Mouse (Mus musculus) limb, embryonic 12.5 days (tissue): Measurements from ENCODE around the gene Gm10181. TPM values are rescaled to one million over a fixed set of nuclear protein-coding genes. Genes with fewer than 3 reads are reported as not detected.

Experiments used
- ATAC-seq: fragments of 200-750 bp; cut with Nextera tagmentation; 2 replicates; pipeline ENCODE4 v1.8.0; 2017; ENCODE audit warnings: low read depth, moderate TSS enrichment; ENCODE audit not compliant: insufficient number of reproducible peaks, insufficient read depth, low FRiP score, low TSS enrichment
- H3K27ac ChIP-seq: fragments of 300-500 bp; sonication (generic); 2 replicates; pipeline ENCODE4 v1.5.1; 2016; ENCODE audit warnings: mild to moderate bottlenecking, moderate library complexity
- H3K27me3 ChIP-seq: fragments of 300-500 bp; sonication (generic); 2 replicates; pipeline ENCODE4 v1.6.1; 2016; ENCODE audit warnings: mild to moderate bottlenecking, moderate library complexity
- H3K36me3 ChIP-seq: fragments of 300-500 bp; sonication (generic); 2 replicates; pipeline ENCODE4 v1.6.1; 2016; ENCODE audit warnings: mild to moderate bottlenecking, moderate library complexity
- H3K4me1 ChIP-seq: fragments of 300-500 bp; sonication (generic); replicated peaks from 2 replicates; pipeline ENCODE4 v1.6.1; 2016
- H3K4me2 ChIP-seq: fragments of 300-500 bp; sonication (generic); 2 replicates; pipeline ENCODE4 v1.6.1; 2016; ENCODE audit warnings: mild to moderate bottlenecking, moderate library complexity
- H3K4me3 ChIP-seq: fragments of 300-500 bp; sonication (generic); replicated peaks from 2 replicates; pipeline ENCODE4 v1.5.1; 2016; ENCODE audit warnings: mild to moderate bottlenecking
- H3K9ac ChIP-seq: fragments of 300-500 bp; sonication (generic); replicated peaks from 2 replicates; pipeline ENCODE4 v1.6.1; 2016; ENCODE audit warnings: mild to moderate bottlenecking, moderate library complexity
- H3K9me3 ChIP-seq: fragments of 300-500 bp; sonication (generic); 2 replicates; pipeline ENCODE4 v1.6.1; 2016; ENCODE audit warnings: mild to moderate bottlenecking, moderate library complexity
- WGBS: fragments of 180-500 bp; shearing (Covaris S2); methylation state at CpG from one replicate; pipeline ENCODE4 v1.1.7; 2016; 5-methylcytosine and 5-hydroxymethylcytosine counted together
- polyA plus RNA-seq: library from polyadenylated mRNA; unstranded; fragments of >200 nt; fragmentation: Nextera tagmentation; extraction: Ambion mirVana; gene quantifications from 2 replicates; pipeline ENCODE4 v1.2.1, GENCODE M21; 2016

The Gm10181 gene
- polyA plus RNA-seq: not detected in 2 replicates

GRCm38 (mm10) chr9:25089122-25089521 lies at the start of gene Gm10181:
TSS of gene Gm10181 (plus strand) at chr9:25089422.
- H3K4me1 ChIP-seq: peaks cover 12% of the 10 kb centered on the region
- no peaks in the 10 kb centered on the region for H3K9me3 ChIP-seq
- 0 out of 2 replicates have a peak, but pooled peaks cover 5% of the 10 kb centered on the region for H3K27me3 ChIP-seq
- H3K4me3 ChIP-seq: no peak within 1 kb of the TSS
- H3K27ac ChIP-seq: no peak within 1 kb of the TSS
- WGBS: 82% methylated on average over 2 of the region's 2 CpGs
- no peak within 1 kb of the TSS for H3K9ac ChIP-seq
- no peaks in the 10 kb centered on the region for H3K36me3 ChIP-seq
- no peak for ATAC-seq
- no peak within 1 kb of the TSS for H3K4me2 ChIP-seq

- H3K9me3 ChIP-seq: no peaks in the 10 kb centered on the region
- no peaks in the 10 kb centered on the region for H3K36me3 ChIP-seq
- H3K4me1 ChIP-seq: 0 out of 2 replicates have a peak, but pooled peaks cover 4% of the 10 kb centered on the region
- WGBS: 23% methylated on average over 6 of the region's 6 CpGs
- ATAC-seq: no peak
- no peak overlapping the region for H3K4me3 ChIP-seq
- no peak overlapping the region for H3K9ac ChIP-seq
- H3K27ac ChIP-seq: no peak overlapping the region
- peaks cover 17% of the 10 kb centered on the region for H3K27me3 ChIP-seq
- no peak overlapping the region for H3K4me2 ChIP-seq
These were observed 47.6 kb upstream of the Gm10181 start for GRCm38 (mm10) chr9:25041665-25042064.

- H3K36me3 ChIP-seq: no peaks in the 10 kb centered on the region
- WGBS: 52% methylated on average over 15 of the region's 15 CpGs
- no peak for ATAC-seq
These were observed 46.8 kb upstream of the Gm10181 start for GRCm38 (mm10) chr9:25042162-25043111.

GRCm38 (mm10) chr9:25044325-25044724 lies 44.9 kb upstream of the Gm10181 start:
- Histone ChIP-seq H3K4me2 (no peak overlapping the region), H3K36me3 (no peaks in the 10 kb centered on the region), H3K9ac (no peak overlapping the region), H3K9me3 (no peaks in the 10 kb centered on the region), H3K4me3 (no peak overlapping the region), H3K27ac (no peak overlapping the region), H3K27me3 (peaks cover 14% of the 10 kb centered on the region), H3K4me1 (0 out of 2 replicates have a peak, but pooled peaks cover 8% of the 10 kb centered on the region)
- WGBS: 92% methylated on average over 3 of the region's 3 CpGs
- ATAC-seq: no peak

More at GRCm38 (mm10) chr9:25042162-25043111, 46.8 kb upstream of the Gm10181 start:
- H3K4me3 ChIP-seq: no peak overlapping the region
- peaks cover 17% of the 10 kb centered on the region for H3K27me3 ChIP-seq
- no peaks in the 10 kb centered on the region for H3K9me3 ChIP-seq
- no peak overlapping the region for H3K27ac ChIP-seq
- no peak overlapping the region for H3K4me2 ChIP-seq
- H3K4me1 ChIP-seq: 0 out of 2 replicates have a peak, but pooled peaks cover 4% of the 10 kb centered on the region
- no peak overlapping the region for H3K9ac ChIP-seq

- Histone ChIP-seq H3K27me3 (peaks cover 2% of the 10 kb centered on the region; the same call in 1 of the 2 replicates), H3K9ac (no peak overlapping the region), H3K27ac (no peak overlapping the region), H3K4me1 (0 out of 2 replicates have a peak, but pooled peaks cover 3% of the 10 kb centered on the region), H3K9me3 (no peaks in the 10 kb centered on the region), H3K4me3 (no peak overlapping the region), H3K4me2 (no peak overlapping the region), H3K36me3 (no peaks in the 10 kb centered on the region)
- no peak for ATAC-seq
- 29% methylated on average over 2 of the region's 2 CpGs for WGBS
These were observed 40.9 kb upstream of the Gm10181 start for GRCm38 (mm10) chr9:25048289-25048688.

- H3K9me3 ChIP-seq: no peaks in the 10 kb centered on the region
- no peak overlapping the region for H3K4me3 ChIP-seq
- WGBS: 69% methylated on average over 2 of the region's 2 CpGs
- H3K27me3 ChIP-seq: peaks cover 2% of the 10 kb centered on the region; the same call in 1 of the 2 replicates
- H3K36me3 ChIP-seq: no peaks in the 10 kb centered on the region
- no peak for ATAC-seq
- H3K4me2 ChIP-seq: no peak overlapping the region
- no peak overlapping the region for H3K9ac ChIP-seq
- H3K27ac ChIP-seq: no peak overlapping the region
- 0 out of 2 replicates have a peak, but pooled peaks cover 3% of the 10 kb centered on the region for H3K4me1 ChIP-seq
These were observed 40.3 kb upstream of the Gm10181 start for GRCm38 (mm10) chr9:25048940-25049339.

- Histone ChIP-seq H3K27me3 (peaks cover 2% of the 10 kb centered on the region; the same call in 1 of the 2 replicates), H3K27ac (no peak overlapping the region), H3K4me1 (0 out of 2 replicates have a peak, but pooled peaks cover 3% of the 10 kb centered on the region), H3K4me2 (no peak overlapping the region), H3K4me3 (no peak overlapping the region), H3K9me3 (no peaks in the 10 kb centered on the region), H3K9ac (no peak overlapping the region), H3K36me3 (no peaks in the 10 kb centered on the region)
- no peak for ATAC-seq
- 67% methylated on average over 4 of the region's 4 CpGs for WGBS
These were observed 37.3 kb upstream of the Gm10181 start for GRCm38 (mm10) chr9:25051901-25052300.

GRCm38 (mm10) chr9:25055650-25056376 lies 33.4 kb upstream of the Gm10181 start:
- no peak for ATAC-seq
- no peaks in the 10 kb centered on the region for H3K36me3 ChIP-seq
- peaks cover under 1% of the 10 kb centered on the region; the same call in 1 of the 2 replicates for H3K27me3 ChIP-seq
- H3K4me3 ChIP-seq: no peak overlapping the region
- no peaks in the 10 kb centered on the region for H3K4me1 ChIP-seq
- H3K27ac ChIP-seq: no peak overlapping the region
- no peak overlapping the region for H3K4me2 ChIP-seq
- H3K9ac ChIP-seq: no peak overlapping the region
- no peaks in the 10 kb centered on the region for H3K9me3 ChIP-seq

- Histone ChIP-seq H3K36me3 (no peaks in the 10 kb centered on the region), H3K4me3 (no peak overlapping the region), H3K9me3 (no peaks in the 10 kb centered on the region), H3K4me2 (no peak overlapping the region), H3K9ac (no peak overlapping the region), H3K4me1 (no peaks in the 10 kb centered on the region), H3K27ac (no peak overlapping the region), H3K27me3 (no peaks in the 10 kb centered on the region)
- WGBS: 59% methylated on average over 2 of the region's 3 CpGs
- ATAC-seq: no peak
These were observed 30.5 kb upstream of the Gm10181 start for GRCm38 (mm10) chr9:25058726-25059125.

- Histone ChIP-seq H3K4me1 (no peaks in the 10 kb centered on the region), H3K9ac (no peak overlapping the region), H3K9me3 (no peaks in the 10 kb centered on the region), H3K27ac (no peak overlapping the region), H3K4me3 (no peak overlapping the region), H3K36me3 (no peaks in the 10 kb centered on the region), H3K4me2 (no peak overlapping the region), H3K27me3 (peaks cover 3% of the 10 kb centered on the region)
- no peak for ATAC-seq
- whole genome bisulfite sequencing: 82% methylated on average over 1 of the region's 1 CpGs
These were observed 16.6 kb upstream of the Gm10181 start for GRCm38 (mm10) chr9:25072666-25073065.

- no peak overlapping the region for H3K27ac ChIP-seq
- H3K27me3 ChIP-seq: peaks cover 3% of the 10 kb centered on the region
- WGBS: 66% methylated on average over 3 of the region's 3 CpGs
- no peak for ATAC-seq
- H3K4me3 ChIP-seq: no peak overlapping the region
- no peak overlapping the region for H3K9ac ChIP-seq
- no peaks in the 10 kb centered on the region for H3K36me3 ChIP-seq
- H3K4me2 ChIP-seq: no peak overlapping the region
- no peaks in the 10 kb centered on the region for H3K4me1 ChIP-seq
- no peaks in the 10 kb centered on the region for H3K9me3 ChIP-seq
These were observed 13.2 kb upstream of the Gm10181 start for GRCm38 (mm10) chr9:25075977-25076376.
